Mouse (Mus musculus): ENCODE data around the gene E2f4. TPM values are rescaled to one million over a fixed set of nuclear protein-coding genes. Genes with fewer than 3 reads are reported as not detected.

The E2f4 gene
- total RNA-seq, 4 experiments from 2014 or later, result 39.5 to 53.6 (median 42.0) TPM

DNA sequence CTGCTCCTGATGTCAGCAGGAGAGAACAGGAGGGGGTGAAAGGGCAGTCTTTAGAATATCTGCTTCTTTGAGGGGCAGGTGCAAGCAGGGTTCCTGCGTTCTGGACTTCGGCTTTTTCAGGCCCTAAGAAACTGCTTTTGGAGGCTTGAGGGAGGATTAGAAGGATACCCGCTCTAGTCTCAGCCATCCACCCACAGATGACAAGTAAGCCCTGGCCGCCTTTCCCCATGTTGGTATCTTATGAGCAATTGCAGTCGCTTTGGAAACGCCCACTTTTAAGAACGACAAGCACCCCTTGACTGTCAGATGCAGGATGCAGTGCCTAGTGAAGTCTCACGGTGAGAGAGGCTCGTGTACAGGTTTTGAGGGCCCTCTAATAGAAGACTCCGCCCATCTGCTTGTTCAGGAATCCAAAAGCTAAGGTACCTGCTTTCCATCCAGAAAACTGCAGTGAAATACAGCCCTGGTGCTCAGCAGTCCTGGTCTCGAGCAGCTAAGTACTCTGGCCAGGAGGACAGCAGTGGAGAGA is 21.3 kb downstream of the E2f4 start:
- DNase-seq, result no peak

DNA sequence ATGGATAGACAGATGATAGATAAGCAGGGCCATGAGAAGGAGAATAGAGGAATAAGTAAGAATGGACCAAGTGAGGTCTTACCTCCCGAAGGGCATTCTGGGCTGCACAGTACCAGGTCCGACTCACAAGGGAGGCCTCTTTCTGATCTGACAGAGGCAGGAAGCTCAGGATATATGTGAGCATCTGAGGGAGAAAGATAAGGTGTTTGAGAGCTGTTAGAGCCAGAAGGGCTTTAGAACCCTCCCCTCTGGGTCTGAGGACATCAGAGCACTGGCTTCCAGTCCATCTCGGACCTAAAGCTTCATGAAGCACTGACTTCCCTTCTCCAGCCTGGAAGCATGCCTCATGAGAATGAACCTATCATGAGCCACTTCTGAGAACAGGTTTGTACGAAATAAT is 25.7 kb downstream of the E2f4 start:
- no peak for DNase-seq

DNA sequence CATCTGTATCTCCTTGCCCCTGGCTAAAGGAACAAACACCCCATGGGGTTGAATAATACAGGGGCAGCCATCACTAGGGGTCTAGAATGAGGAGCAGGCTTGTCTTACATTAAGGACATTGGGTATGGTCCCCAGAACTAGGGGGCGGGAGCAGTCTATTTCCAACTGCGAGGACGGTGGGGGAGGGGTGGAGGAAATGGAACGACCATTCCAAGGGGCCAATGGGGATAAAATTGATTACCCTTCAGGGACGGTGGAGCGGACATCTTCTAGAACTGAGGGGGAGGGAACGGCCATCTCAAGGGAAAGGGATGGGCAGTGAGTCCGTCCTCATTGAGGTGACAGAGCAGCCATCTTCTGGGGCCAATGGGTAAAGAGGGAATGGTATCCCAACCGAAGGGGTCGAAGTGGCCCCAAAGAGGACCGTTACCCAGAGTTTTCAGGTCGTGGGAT is 28.2 kb downstream of the E2f4 start:
- DNase-seq, result no peak

DNA sequence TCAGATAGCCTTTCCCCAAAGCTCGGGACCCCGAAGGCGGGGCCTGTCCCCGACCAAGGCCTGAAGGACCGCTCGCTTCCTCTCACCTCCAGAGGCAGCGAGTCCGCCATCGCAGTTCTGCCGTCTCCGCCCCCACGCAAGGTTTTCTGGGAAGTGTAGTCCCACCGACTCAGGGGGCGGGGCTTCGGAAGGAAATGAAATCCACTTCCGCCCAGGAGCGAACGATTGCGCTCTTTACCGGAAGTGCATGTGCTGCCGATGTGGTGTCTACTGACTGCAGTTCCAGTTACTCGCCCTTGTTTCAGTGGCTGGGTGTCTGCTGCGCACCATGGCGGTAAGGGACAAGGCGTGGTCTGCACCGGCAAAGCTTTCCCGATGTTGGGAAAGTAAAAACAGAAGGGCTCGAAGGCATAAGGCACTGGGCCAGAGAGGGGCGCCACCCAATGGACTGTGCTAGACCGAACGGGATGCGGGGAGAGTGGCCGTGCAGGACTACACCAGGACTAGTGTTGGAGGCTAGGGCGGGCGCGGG is 28.7 kb downstream of the E2f4 start, which contains the start of the genes Lrrc29 and Tmem208:
TSS of gene Lrrc29 (minus strand) at position 138 of the 532 bp plus-strand sequence.
TSS of gene Tmem208 (plus strand) at position 214 of the 532 bp plus-strand sequence.
- DNase-seq, result peak; percentile 96

- no peak for DNase-seq
These were observed 29.5 kb downstream of the E2f4 start for GRCm38 (mm10) chr8:105326968-105327367.

- DNase-seq, result no peak
These were observed 32.9 kb downstream of the E2f4 start for GRCm38 (mm10) chr8:105330325-105330724.

GRCm38 (mm10) chr8:105331469-105331868 is 34.0 kb downstream of the E2f4 start:
- no peak for DNase-seq

DNA sequence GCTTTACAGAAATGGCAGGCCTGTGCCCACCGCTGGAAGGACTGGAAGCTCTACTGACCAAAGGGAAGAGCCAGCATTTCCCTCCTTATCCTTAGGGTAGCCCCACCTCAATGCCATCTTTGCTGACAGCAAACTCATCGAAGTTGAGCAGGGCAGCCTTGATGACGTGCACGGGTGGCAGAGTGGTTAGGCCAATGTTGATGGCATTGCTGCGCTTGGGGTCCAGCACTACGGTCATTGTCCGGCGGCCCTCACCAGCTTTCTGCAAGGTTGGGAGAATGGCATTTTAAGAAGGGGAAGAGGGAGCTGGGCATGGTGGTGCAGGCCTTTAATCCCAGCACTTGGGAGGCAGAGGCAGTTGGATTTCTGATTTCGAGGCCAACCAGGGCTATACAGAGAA is 34.5 kb downstream of the E2f4 start:
- DNase-seq, result no peak

DNA sequence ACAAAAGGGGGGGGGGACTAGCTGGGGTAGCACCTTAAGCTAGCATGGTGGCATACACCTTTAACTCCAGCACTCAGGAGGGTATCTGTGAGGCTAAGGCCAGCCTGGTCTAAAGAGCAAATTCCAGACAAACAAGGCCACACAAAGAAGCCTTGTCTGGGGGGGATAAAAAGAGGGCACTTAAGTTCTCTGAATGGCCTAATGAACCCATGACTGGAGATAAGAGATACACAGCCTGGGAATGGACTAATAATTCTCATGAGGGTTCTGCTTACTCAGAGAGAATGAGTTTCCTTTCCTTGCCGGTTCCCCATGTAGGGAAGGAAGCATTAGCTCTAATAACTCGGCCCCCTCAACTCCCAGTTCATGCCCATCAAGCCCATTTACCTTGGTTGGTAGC is 35.1 kb downstream of the E2f4 start:
- no peak for DNase-seq

- DNase-seq, result no peak
These were observed 39.1 kb downstream of the E2f4 start for GRCm38 (mm10) chr8:105336373-105337130.

DNA sequence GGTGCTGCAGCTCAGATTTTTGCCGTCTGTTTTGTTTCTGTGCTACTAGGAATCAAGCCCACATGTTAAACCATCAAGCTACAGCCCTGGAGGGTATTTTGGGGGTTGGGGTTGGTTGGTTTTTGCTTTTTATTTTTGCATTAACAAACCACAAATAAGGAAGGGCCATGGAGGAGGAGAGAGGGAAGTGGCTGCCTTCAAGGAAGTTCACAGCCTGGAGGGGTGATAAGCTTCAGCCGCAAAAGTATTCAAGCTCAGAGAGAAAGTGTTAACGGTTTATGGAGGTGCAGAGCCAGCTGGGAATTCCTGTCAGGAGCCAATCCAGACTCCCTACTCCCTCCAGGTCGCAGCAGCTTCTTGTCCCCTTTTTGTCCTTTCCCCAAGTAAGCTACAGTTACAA is 41.5 kb downstream of the E2f4 start:
- no peak for DNase-seq

DNA sequence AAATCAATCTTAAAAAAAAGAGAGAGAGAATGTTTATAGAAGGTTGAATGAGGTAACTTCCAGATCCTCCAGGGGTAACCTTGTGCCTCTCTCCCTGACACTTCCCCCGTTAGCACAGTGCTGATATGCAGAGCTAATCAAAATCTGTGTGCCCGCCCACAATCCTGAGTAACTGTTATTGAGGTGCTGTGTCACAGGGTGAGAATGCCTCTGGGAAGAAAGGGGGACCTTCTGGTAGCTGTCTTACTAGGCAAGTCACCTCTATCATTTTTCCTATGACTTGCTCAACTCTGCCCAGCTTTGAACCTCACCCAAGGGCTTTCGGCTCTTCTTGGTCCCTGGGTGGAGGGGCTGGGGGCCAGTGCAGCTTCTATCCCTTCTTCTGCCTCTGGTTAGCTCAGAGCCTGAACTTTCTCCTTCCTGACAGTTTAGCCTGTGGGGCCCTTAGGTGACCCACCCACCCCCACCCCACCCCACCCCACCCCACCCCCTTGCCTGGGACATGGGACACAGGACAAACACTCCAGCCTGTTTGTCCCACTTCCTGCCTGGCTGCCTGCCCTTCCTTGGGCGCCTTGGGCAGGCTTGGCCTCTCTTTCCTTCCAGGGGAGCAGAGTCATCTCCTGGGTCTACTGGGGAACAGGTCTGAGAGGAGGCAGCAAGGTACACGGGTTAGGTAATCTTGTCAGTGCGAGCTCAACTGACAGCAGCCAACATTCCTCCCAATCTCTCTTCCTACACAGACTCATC is 42.6 kb downstream of the E2f4 start:
- no peak for DNase-seq

DNA sequence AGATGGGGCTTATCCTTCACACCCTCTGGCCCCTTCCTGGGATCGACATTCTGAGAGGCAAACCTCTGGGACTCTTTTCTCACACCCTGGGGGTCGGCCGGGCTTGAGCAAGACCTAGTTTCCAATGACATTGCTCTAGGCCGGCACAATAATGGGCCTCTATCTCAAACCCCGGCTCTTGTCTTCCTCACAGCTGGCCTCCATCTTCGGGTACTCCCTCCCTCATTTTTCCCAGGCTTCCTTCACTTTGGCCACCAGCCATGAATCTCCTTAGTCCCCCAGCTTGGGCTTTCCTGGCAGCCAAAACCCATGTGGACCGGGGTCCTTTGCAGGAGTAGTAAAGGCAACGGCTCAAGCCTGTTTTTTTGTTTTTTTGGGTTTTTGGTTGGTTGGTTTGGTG is 43.9 kb downstream of the E2f4 start:
- DNase-seq, result no peak

DNA sequence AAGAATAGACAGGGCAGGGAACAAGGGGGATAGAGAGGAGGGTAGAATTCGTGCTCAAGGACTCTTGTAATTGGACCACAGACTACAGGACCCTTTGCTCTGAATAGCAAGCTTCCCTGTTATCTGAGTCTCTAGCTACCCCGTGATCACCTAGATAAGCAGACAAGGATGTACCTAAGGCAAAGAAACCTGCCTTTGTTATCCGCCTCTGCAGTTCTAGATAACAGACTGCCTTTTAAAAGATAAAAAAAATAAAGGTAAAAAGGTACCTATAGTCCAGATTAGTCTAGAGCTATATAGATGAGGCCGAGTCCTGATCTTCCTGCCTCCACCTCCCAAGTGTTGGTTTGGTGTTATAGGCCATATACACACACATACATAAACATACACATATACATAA is 45.3 kb downstream of the E2f4 start:
- DNase-seq, result no peak

DNA sequence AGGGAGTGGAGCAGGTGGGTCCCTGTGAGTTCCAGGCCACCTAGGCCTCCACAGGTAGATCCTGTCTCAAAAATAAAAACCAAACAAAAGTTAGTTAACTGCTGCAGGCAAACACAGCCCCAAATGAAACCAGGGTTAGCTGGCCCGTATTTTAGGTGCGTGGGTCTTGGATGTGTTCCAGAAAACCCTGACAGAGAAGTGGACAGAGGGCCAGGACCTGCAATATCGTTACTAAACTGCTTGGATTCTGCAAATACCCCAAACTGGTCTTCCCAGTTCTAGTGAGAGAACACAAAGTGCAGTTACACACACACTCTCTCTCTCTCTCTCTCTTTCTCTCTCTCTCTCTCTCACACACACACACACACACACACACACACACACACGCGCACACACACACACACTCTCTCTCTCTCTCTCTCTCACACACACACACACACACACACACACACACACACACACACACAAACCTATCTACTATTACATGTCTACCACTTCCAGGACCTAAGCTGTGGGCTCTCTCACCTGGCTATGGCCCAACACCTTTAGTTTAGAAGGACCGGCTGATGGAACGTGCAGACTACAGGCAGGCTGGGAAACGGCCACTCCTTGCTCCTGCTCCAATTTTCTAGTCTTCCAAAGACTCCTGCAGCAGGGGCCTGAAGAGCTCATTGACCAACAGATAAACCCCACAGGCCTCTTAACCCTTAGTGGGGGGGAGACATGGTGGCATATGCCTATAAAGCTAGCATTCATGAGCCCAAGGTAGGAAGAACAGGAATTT is 46.5 kb downstream of the E2f4 start:
- no peak for DNase-seq

- DNase-seq, result peak; percentile 46
These were observed 47.9 kb downstream of the E2f4 start for GRCm38 (mm10) chr8:105345061-105345975.

GRCm38 (mm10) chr8:105346611-105347427 is 49.4 kb downstream of the E2f4 start:
- peak; percentile 48 for DNase-seq

GRCm38 (mm10) chr8:105347428-105348221 is 50.2 kb downstream of the E2f4 start, which contains the start of gene Fhod1:
TSS of gene Fhod1 (minus strand) at chr8:105347953.
- DNase-seq, result peak; percentile 94

GRCm38 (mm10) chr8:105348450-105349095 is 51.1 kb downstream of the E2f4 start, which contains the start of gene Slc9a5:
TSS of gene Slc9a5 (plus strand) at chr8:105348843.
- peak; percentile 56 for DNase-seq

Measured in adrenal gland, adult 8-10 months (tissue).